Mouse (Mus musculus) G1E (cell line): ENCODE data around the gene Gfra1.

ENCODE experiments used
- CTCF ChIP-seq: IDR thresholded peaks from 2 replicates; pipeline ENCODE4 v1.5.1; 2012; ENCODE audit warnings: low read depth, low read length, inconsistent platforms, mixed read lengths
- GATA1 ChIP-seq: IDR thresholded peaks from 2 replicates; pipeline ENCODE4 v1.6.1; 2012; ENCODE audit warnings: borderline replicate concordance, low read length, inconsistent platforms, mixed read lengths
- GATA2 ChIP-seq: IDR thresholded peaks from 2 replicates; pipeline ENCODE4 v1.6.1; 2012; ENCODE audit warnings: low read depth, low read length, inconsistent platforms, borderline replicate concordance
- TAL1 ChIP-seq: conservative IDR thresholded peaks from 2 replicates; pipeline ENCODE4 v1.6.1; 2012; ENCODE audit warnings: low read depth, low read length, inconsistent platforms, mixed read lengths

- TF ChIP-seq CTCF (no peak), GATA1 (no peak), TAL1 (no peak), GATA2 (no peak)
These were observed 18.2 kb downstream of the Gfra1 start for GRCm38 (mm10) chr19:58437441-58438071.
